In genomic region chr12:28860264-28860560, GRCm38 (mm10) we compare ENCODE assay signal across 8 mouse cellular contexts.
DNase-seq lines count a peak whose midpoint lies in the region; ATAC-seq lines count a peak whose summit lies in the region.

No protein-coding gene starts in this region.

- H3K4me2 ChIP-seq in forebrain, embryonic 16.5 days (ENCODE audit: low read length), result no peak overlapping the region
- H3K4me2 ChIP-seq in midbrain, embryonic 14.5 days (ENCODE audit: low read length), result peak overlapping the region; percentile 36

- H3K36me3 ChIP-seq in forebrain, embryonic 16.5 days (ENCODE audit: control insufficient read depth, insufficient read depth), result no peaks in the 10 kb centered on the region
- H3K36me3 ChIP-seq in midbrain, embryonic 14.5 days (ENCODE audit: control insufficient read depth, insufficient read depth, low read length), result no peaks in the 10 kb centered on the region

- WGBS in forebrain, embryonic 16.5 days, result 21% methylated on average over 5 of the region's 5 CpGs
- 5% methylated on average over 5 of the region's 5 CpGs for WGBS in midbrain, embryonic 14.5 days

- no peaks in the 10 kb centered on the region for H3K9me3 ChIP-seq in forebrain, embryonic 16.5 days (ENCODE audit: control insufficient read depth, low read length)
- H3K9me3 ChIP-seq in midbrain, embryonic 14.5 days (ENCODE audit: control insufficient read depth, low read length), result no peaks in the 10 kb centered on the region

- peak overlapping the region; percentile 35; the same call in 1 of the 2 replicates for H3K9ac ChIP-seq in forebrain, embryonic 16.5 days (replicated peaks; ENCODE audit: low read depth, low read length)
- H3K9ac ChIP-seq in midbrain, embryonic 14.5 days (replicated peaks; ENCODE audit: low read length), result peak overlapping the region; percentile 30; the same call in 1 of the 2 replicates

- H3K4me1 ChIP-seq in forebrain, embryonic 16.5 days (replicated peaks; ENCODE audit: control insufficient read depth, insufficient read depth, low read length), result peaks cover 41% of the 10 kb centered on the region
- peaks cover 40% of the 10 kb centered on the region for H3K4me1 ChIP-seq in midbrain, embryonic 14.5 days (ENCODE audit: control insufficient read depth, insufficient read depth, low read length)

- peak overlapping the region; percentile 89 for H3K27ac ChIP-seq in forebrain, embryonic 16.5 days (ENCODE audit: low read length)
- H3K27ac ChIP-seq in midbrain, embryonic 14.5 days (replicated peaks; ENCODE audit: low read depth, low read length), result peak overlapping the region; percentile 98

- ATAC-seq in cerebellum, adult (ENCODE audit: insufficient number of reproducible peaks, low FRiP score, low TSS enrichment), result peak; percentile 34; the same call in 1 of the 2 replicates
- ATAC-seq in forebrain, embryonic 16.5 days, result peak; percentile 11; the same call in 1 of the 2 replicates
- ATAC-seq in midbrain, embryonic 14.5 days (ENCODE audit: low FRiP score, low TSS enrichment), result peak; percentile 66

- H3K27me3 ChIP-seq in forebrain, embryonic 16.5 days (replicated peaks; ENCODE audit: control insufficient read depth, insufficient read depth, low read length), result no peaks in the 10 kb centered on the region
- no peaks in the 10 kb centered on the region for H3K27me3 ChIP-seq in midbrain, embryonic 14.5 days (ENCODE audit: control insufficient read depth, insufficient read depth, low read length)

- no peak overlapping the region for H3K4me3 ChIP-seq in forebrain, embryonic 16.5 days (replicated peaks; ENCODE audit: low read length)
- no peak overlapping the region for H3K4me3 ChIP-seq in midbrain, embryonic 14.5 days (replicated peaks; ENCODE audit: low read depth, low read length)

- DNase-seq in cerebellum, adult 9-10 months, result no peak
- DNase-seq in brain, adult 2 months (ENCODE audit: low read depth, low spot score), result peak; percentile 43
- peak; percentile 76 for DNase-seq in midbrain, embryonic 14.5 days
- DNase-seq in B cell, adult 2 months, result no peak
- no peak for DNase-seq in kidney, postnatal 25 days
- DNase-seq in frontal cortex, postnatal 36 days (ENCODE audit: low spot score in 2 of 2), result no peak

Comparison
In these comparisons a context has a peak if more than half of its experiments do, and no peak if none do; other contexts are left out.
1. ATAC-seq: peak in every context shown above with its lines; median percentile 66 in midbrain, embryonic 14.5 days; 34 in cerebellum, adult; 11 in forebrain, embryonic 16.5 days.
2. DNase-seq: peak in brain, adult 2 months (single experiment) and midbrain, embryonic 14.5 days (single experiment); none in cerebellum, adult 9-10 months (single experiment), B cell, adult 2 months (0 of 2), kidney, postnatal 25 days (0 of 2) and frontal cortex, postnatal 36 days (0 of 2).